Mouse (Mus musculus): Measurements from ENCODE around the gene Dppa2.

Dppa2 gene

GRCm38 (mm10) chr16:48335326-48335725, 31.6 kb downstream of the Dppa2 start:
- DNase-seq (ENCODE audit: low spot score in 2 of 2): no peak

GRCm38 (mm10) chr16:48344193-48344592, 40.5 kb downstream of the Dppa2 start:
- no peak for DNase-seq (ENCODE audit: low spot score in 2 of 2)

GRCm38 (mm10) chr16:48347246-48347645, 43.5 kb downstream of the Dppa2 start:
- DNase-seq (ENCODE audit: low spot score in 2 of 2): no peak

GRCm38 (mm10) chr16:48355716-48356115, 52.0 kb downstream of the Dppa2 start:
- no peak for DNase-seq (ENCODE audit: low spot score in 2 of 2)

GRCm38 (mm10) chr16:48356417-48356816, 52.7 kb downstream of the Dppa2 start:
- DNase-seq (ENCODE audit: low spot score in 2 of 2): peak; percentile 2 to 40

GRCm38 (mm10) chr16:48360887-48361286, 57.2 kb downstream of the Dppa2 start:
- DNase-seq (ENCODE audit: low spot score in 2 of 2): no peak

GRCm38 (mm10) chr16:48366801-48367200, 63.1 kb downstream of the Dppa2 start:
- no peak for DNase-seq (ENCODE audit: low spot score in 2 of 2)

- no peak for DNase-seq (ENCODE audit: low spot score in 2 of 2)
Observed at GRCm38 (mm10) chr16:48368096-48368495, 64.4 kb downstream of the Dppa2 start.

Data from urinary bladder, adult 18-20 months (tissue).